Mouse (Mus musculus) E14TG2a.4 (cell line): ENCODE measurements around the gene Gxylt2.

ENCODE experiments used
- CTCF ChIP-seq: conservative IDR thresholded peaks from 2 replicates; pipeline ENCODE4 v1.5.1; 2014; ENCODE audit warnings: low read length
- POU5F1 ChIP-seq: IDR thresholded peaks from 2 replicates; pipeline ENCODE4 v1.6.1; 2014; ENCODE audit warnings: low read length, borderline replicate concordance

DNA sequence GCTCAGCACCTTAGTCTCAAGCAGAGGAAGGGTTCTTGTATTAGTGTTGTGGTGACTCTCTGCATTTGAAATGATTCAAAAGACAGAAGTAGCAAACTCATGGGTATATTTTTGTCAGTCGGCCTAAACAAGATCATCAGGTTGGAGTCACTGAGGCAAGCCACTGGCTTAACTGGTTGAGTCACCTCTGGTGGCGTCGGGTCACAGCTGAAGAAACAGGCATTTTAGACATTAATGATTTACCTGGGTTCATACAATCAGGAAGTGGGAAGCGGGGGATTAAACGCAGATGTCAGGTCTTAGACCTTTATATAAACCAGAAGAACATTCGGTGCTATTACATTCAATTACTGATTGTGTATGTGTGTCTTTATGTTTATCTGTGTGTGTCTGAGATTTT, 121.5 kb downstream of the Gxylt2 start:
- TF ChIP-seq CTCF (no peak), POU5F1 (no peak)
